Mouse (Mus musculus): ENCODE measurements at regions not wholly inside any gene's neighbourhood (a gene's known extent, or its start where the extent isn't known, plus 50 kb on each side); places are given as distances from the start of the nearest gene placed in this dataset.

- H3K27me3 ChIP-seq (replicated peaks) = no peaks in the 10 kb centered on the region
- no peak overlapping the region for H3K27ac ChIP-seq (ENCODE audit: insufficient read depth, low read depth)
- H3K79me2 ChIP-seq (replicated peaks; ENCODE audit: control insufficient read depth, extremely low read depth, insufficient read depth, poor library complexity, severe bottlenecking) = no peaks in the 10 kb centered on the region
- TF ChIP-seq RCOR1 (conservative IDR thresholded peaks at IDR 0.05; ENCODE audit: low read depth, low read length) (no peak), ZMIZ1 (IDR thresholded peaks at IDR 0.05; ENCODE audit: low read depth, low read length) (no peak), CHD1 (IDR thresholded peaks at IDR 0.05; ENCODE audit: low read depth, low read length) (no peak), MEF2A (IDR thresholded peaks at IDR 0.05; ENCODE audit: borderline replicate concordance, low read depth, low read length) (no peak), HCFC1 (IDR thresholded peaks at IDR 0.05; ENCODE audit: low read depth, low read length) (no peak), ZKSCAN1 (IDR thresholded peaks at IDR 0.05; ENCODE audit: borderline replicate concordance, low read depth, low read length) (no peak), E2F4 (IDR thresholded peaks at IDR 0.05; ENCODE audit: insufficient replicate concordance, low read depth, low read length) (no peak), BHLHE40 (IDR thresholded peaks at IDR 0.05; ENCODE audit: low read depth, low read length) (no peak), RAD21 (IDR thresholded peaks at IDR 0.05; ENCODE audit: low read depth, low read length) (no peak), MAZ (IDR thresholded peaks at IDR 0.05; ENCODE audit: low read depth, low read length) (no peak), NRF1 (IDR thresholded peaks at IDR 0.05; ENCODE audit: low read depth, low read length) (no peak), ELF1 (IDR thresholded peaks at IDR 0.05; ENCODE audit: low read depth, low read length) (no peak), POLR2A (IDR thresholded peaks at IDR 0.05; ENCODE audit: low read depth, low read length) (no peak), ZC3H11A (IDR thresholded peaks at IDR 0.05; ENCODE audit: low read depth, low read length) (no peak), CTCF (conservative IDR thresholded peaks at IDR 0.05 in 1 of 2, IDR thresholded peaks at IDR 0.05 in 1 of 2; ENCODE audit: low read depth in 2 of 2, low read length in 2 of 2) (no peak), ZNF384 (IDR thresholded peaks at IDR 0.05; ENCODE audit: low read depth, low read length) (no peak), EP300 (IDR thresholded peaks at IDR 0.05; ENCODE audit: low read length) (no peak), MAX (IDR thresholded peaks at IDR 0.05; ENCODE audit: low read length) (no peak), POLR2AphosphoS2 (IDR thresholded peaks at IDR 0.05; ENCODE audit: low read depth, low read length) (no peak), IRF4 (IDR thresholded peaks at IDR 0.05; ENCODE audit: low read depth, low read length) (no peak)
- no peak overlapping the region for H3K9ac ChIP-seq (ENCODE audit: insufficient read depth, low read depth)
- in situ Hi-C loops (cut with MboI; ENCODE audit: low pct_ligation_motif_present, low pct_unique_long_range_greater_than_20kb, low sequenced_read_pairs) (no loop called here), dilution Hi-C loops (cut with MboI; ENCODE audit: extremely low pct_ligation_motif_present, extremely low pct_unique_long_range_greater_than_20kb, low sequenced_read_pairs) (no loop called here)
- no peaks in the 10 kb centered on the region for H3K4me1 ChIP-seq (ENCODE audit: control insufficient read depth in 1 of 2, insufficient read depth in 2 of 2)
- no peak for DNase-seq (ENCODE audit: extremely low read depth)
- H3K36me3 ChIP-seq (replicated peaks in 1 of 2; ENCODE audit: control insufficient read depth in 1 of 2, insufficient read depth in 1 of 2, low read length in 1 of 2) = no peaks in the 10 kb centered on the region
- no peak overlapping the region for H3K4me3 ChIP-seq (replicated peaks in 1 of 3; ENCODE audit: low read depth in 2 of 3, low read length in 2 of 3, poor library complexity in 1 of 3)
- no peak overlapping the region for H3K4me2 ChIP-seq (ENCODE audit: insufficient read depth, low read depth, poor library complexity, severe bottlenecking)
- peaks cover 25% of the 10 kb centered on the region for H3K9me3 ChIP-seq (replicated peaks; ENCODE audit: low read length)
Measured at GRCm38 (mm10) chr2:116415742-116416141, 350.1 kb upstream of the Meis2 start.

- in situ Hi-C loops (cut with MboI; ENCODE audit: low pct_ligation_motif_present, low pct_unique_long_range_greater_than_20kb, low sequenced_read_pairs) (no loop called here), dilution Hi-C loops (cut with MboI; ENCODE audit: extremely low pct_ligation_motif_present, extremely low pct_unique_long_range_greater_than_20kb, low sequenced_read_pairs) (no loop called here)
- Histone ChIP-seq H3K4me1 (ENCODE audit: control insufficient read depth in 1 of 2, insufficient read depth in 2 of 2) (no peaks in the 10 kb centered on the region), H3K36me3 (replicated peaks in 1 of 2; ENCODE audit: control insufficient read depth in 1 of 2, insufficient read depth in 1 of 2, low read length in 1 of 2) (no peaks in the 10 kb centered on the region), H3K4me3 (replicated peaks in 1 of 3; ENCODE audit: low read depth in 2 of 3, low read length in 2 of 3, poor library complexity in 1 of 3) (no peak overlapping the region), H3K79me2 (replicated peaks; ENCODE audit: control insufficient read depth, extremely low read depth, insufficient read depth, poor library complexity, severe bottlenecking) (no peaks in the 10 kb centered on the region), H3K9me3 (replicated peaks; ENCODE audit: low read length) (peaks cover 25% of the 10 kb centered on the region), H3K27ac (ENCODE audit: insufficient read depth, low read depth) (no peak overlapping the region), H3K4me2 (ENCODE audit: insufficient read depth, low read depth, poor library complexity, severe bottlenecking) (no peak overlapping the region), H3K9ac (ENCODE audit: insufficient read depth, low read depth) (no peak overlapping the region), H3K27me3 (replicated peaks) (no peaks in the 10 kb centered on the region)
- TF ChIP-seq TBP (conservative IDR thresholded peaks at IDR 0.05; ENCODE audit: low read depth, low read length) = no peak
- no peak for TF ChIP-seq MAZ (IDR thresholded peaks at IDR 0.05; ENCODE audit: low read depth, low read length)
- no peak for TF ChIP-seq RCOR1 (conservative IDR thresholded peaks at IDR 0.05; ENCODE audit: low read depth, low read length)
- TF ChIP-seq SMC3 (IDR thresholded peaks at IDR 0.05; ENCODE audit: low read depth, low read length) = no peak
- no peak for TF ChIP-seq ZC3H11A (IDR thresholded peaks at IDR 0.05; ENCODE audit: low read depth, low read length)
- no peak for TF ChIP-seq HCFC1 (IDR thresholded peaks at IDR 0.05; ENCODE audit: low read depth, low read length)
- TF ChIP-seq UBTF (IDR thresholded peaks at IDR 0.05; ENCODE audit: low read depth, low read length) = no peak
- no peak for TF ChIP-seq E2F4 (IDR thresholded peaks at IDR 0.05; ENCODE audit: insufficient replicate concordance, low read depth, low read length)
- no peak for TF ChIP-seq USF2 (conservative IDR thresholded peaks at IDR 0.05; ENCODE audit: low read depth, low read length)
- no peak for TF ChIP-seq POLR2AphosphoS2 (IDR thresholded peaks at IDR 0.05; ENCODE audit: low read depth, low read length)
- no peak for DNase-seq (ENCODE audit: extremely low read depth)
Measured at GRCm38 (mm10) chr2:116402113-116402512, 336.5 kb upstream of the Meis2 start.
